8 mouse cellular contexts compared by ENCODE assay signal in the genomic region with DNA sequence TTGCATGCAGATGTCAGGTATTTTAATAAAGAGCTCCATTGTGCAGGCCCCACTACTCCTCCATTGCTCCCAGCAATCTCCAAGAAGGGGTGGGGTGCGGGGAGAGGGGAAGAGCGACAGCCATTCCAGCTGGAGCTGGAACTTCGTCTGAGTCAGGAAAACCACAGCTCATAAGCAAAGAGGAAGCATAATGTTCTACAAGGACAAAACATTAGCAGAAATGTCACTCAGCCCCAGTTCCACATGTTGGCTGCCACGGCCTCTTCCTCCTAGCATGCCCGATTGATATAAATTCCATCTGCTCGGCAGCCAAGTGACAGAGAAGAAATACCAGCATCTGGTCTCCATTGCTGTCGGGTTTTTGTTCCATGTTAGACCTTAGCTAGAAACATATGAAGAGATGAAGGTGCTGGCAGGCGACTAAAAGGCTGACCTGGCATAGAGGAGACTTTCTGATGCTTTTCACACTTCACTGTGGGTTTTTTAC.
DNase-seq lines count a peak whose midpoint lies in the region; ATAC-seq and TF ChIP-seq lines count a peak whose summit lies in the region.

No protein-coding gene starts in this region.

- H3K4me3 ChIP-seq in liver, adult 2 months (ENCODE audit: insufficient read depth, low read depth, low read length), result no peak overlapping the region
- no peak overlapping the region for H3K4me3 ChIP-seq in liver, embryonic 11.5 days (ENCODE audit: low read depth, low read length)
- no peak overlapping the region for H3K4me3 ChIP-seq in embryonic facial prominence, embryonic 12.5 days

- no peaks in the 10 kb centered on the region for H3K9me3 ChIP-seq in liver, embryonic 11.5 days (ENCODE audit: control insufficient read depth, low read length)
- no peaks in the 10 kb centered on the region for H3K9me3 ChIP-seq in embryonic facial prominence, embryonic 12.5 days

- H3K27ac ChIP-seq in liver, adult 2 months (replicated peaks; ENCODE audit: insufficient read depth, low read depth, low read length), result no peak overlapping the region
- H3K27ac ChIP-seq in liver, embryonic 11.5 days (ENCODE audit: low read depth, low read length), result no peak overlapping the region
- H3K27ac ChIP-seq in embryonic facial prominence, embryonic 12.5 days, result peak overlapping the region; percentile 80

- H3K79me2 ChIP-seq in liver, adult 2 months (ENCODE audit: control insufficient read depth, insufficient read depth, low read length), result no peaks in the 10 kb centered on the region

- no peaks in the 10 kb centered on the region for H3K4me1 ChIP-seq in liver, adult 2 months (ENCODE audit: control insufficient read depth, insufficient read depth, low read length)
- H3K4me1 ChIP-seq in liver, embryonic 11.5 days (replicated peaks; ENCODE audit: control insufficient read depth, insufficient read depth, low read length), result no peaks in the 10 kb centered on the region
- peaks cover 34% of the 10 kb centered on the region; the same call in 1 of the 2 replicates for H3K4me1 ChIP-seq in embryonic facial prominence, embryonic 12.5 days

- no peaks in the 10 kb centered on the region for H3K27me3 ChIP-seq in liver, adult 2 months (ENCODE audit: control insufficient read depth, insufficient read depth, low read length)
- H3K27me3 ChIP-seq in liver, embryonic 11.5 days (replicated peaks; ENCODE audit: control insufficient read depth, insufficient read depth, low read length), result no peaks in the 10 kb centered on the region
- H3K27me3 ChIP-seq in embryonic facial prominence, embryonic 12.5 days, result no peaks in the 10 kb centered on the region

- 77% methylated on average over 8 of the region's 8 CpGs for WGBS in liver, adult 2 months
- 37% methylated on average over 8 of the region's 8 CpGs for WGBS in liver, embryonic 11.5 days
- 12% methylated on average over 8 of the region's 8 CpGs for WGBS in embryonic facial prominence, embryonic 12.5 days

- no peak for TF ChIP-seq CTCF in liver, adult 2 months (IDR thresholded peaks at IDR 0.05; ENCODE audit: low read depth, low read length)

- H3K9ac ChIP-seq in liver, adult 2 months (ENCODE audit: low read depth, low read length), result no peak overlapping the region
- H3K9ac ChIP-seq in liver, embryonic 11.5 days (ENCODE audit: low read depth, low read length), result no peak overlapping the region
- no peak overlapping the region for H3K9ac ChIP-seq in embryonic facial prominence, embryonic 12.5 days

- ATAC-seq in liver, embryonic 11.5 days (replicated peaks; ENCODE audit: low FRiP score), result no peak
- ATAC-seq in embryonic facial prominence, embryonic 12.5 days (ENCODE audit: insufficient number of reproducible peaks, insufficient read depth, low FRiP score, low TSS enrichment), result peak; percentile 77

- peak; percentile 7 for DNase-seq in liver, adult 2 months (ENCODE audit: extremely low read depth, low read depth, low spot score)
- no peak for DNase-seq in liver, embryonic 11.5 days (ENCODE audit: low spot score)
- peak; percentile 13 for DNase-seq in heart, postnatal 4 days
- peak; percentile 38 for DNase-seq in skeletal muscle tissue, adult 2 months (ENCODE audit: low read depth, low spot score)
- no peak for DNase-seq in right cerebral cortex, adult 18-20 months
- no peak for DNase-seq in ovary, postnatal 10 days (ENCODE audit: low spot score)
- DNase-seq in cerebellum, adult 9-11 months, result no peak

- no peak overlapping the region for H3K4me2 ChIP-seq in liver, embryonic 11.5 days
- H3K4me2 ChIP-seq in embryonic facial prominence, embryonic 12.5 days (replicated peaks), result peak overlapping the region; percentile 9; the same call in 1 of the 2 replicates

- no peaks in the 10 kb centered on the region for H3K36me3 ChIP-seq in liver, adult 2 months (ENCODE audit: control insufficient read depth, insufficient read depth, low read length)
- H3K36me3 ChIP-seq in liver, embryonic 11.5 days (ENCODE audit: control insufficient read depth, insufficient read depth, low read length), result no peaks in the 10 kb centered on the region
- H3K36me3 ChIP-seq in embryonic facial prominence, embryonic 12.5 days, result no peaks in the 10 kb centered on the region

- no peak for TF ChIP-seq POLR2A in liver, adult 2 months (IDR thresholded peaks at IDR 0.05; ENCODE audit: extremely low read depth, insufficient read depth, low read length)

Comparison
In these comparisons a context has a peak if more than half of its experiments do, and no peak if none do; other contexts are left out.
1. DNase-seq: peak in liver, adult 2 months (single experiment), heart, postnatal 4 days (single experiment) and skeletal muscle tissue, adult 2 months (single experiment); none in liver, embryonic 11.5 days (single experiment), right cerebral cortex, adult 18-20 months (single experiment), ovary, postnatal 10 days (single experiment) and cerebellum, adult 9-11 months (single experiment).